Mouse (Mus musculus) hindbrain, embryonic 16.5 days (tissue): ENCODE results near the gene Galntl5. TPM values are rescaled to one million over a fixed set of nuclear protein-coding genes. Genes with fewer than 3 reads are reported as not detected.
"Not testable (repeated sequence)": the region's sequence is repeated elsewhere in the genome, so short reads cannot be mapped to it uniquely, and the experiment has no call there.

ENCODE experiments used
- ATAC-seq: fragments of 200-750 bp; cut with Nextera tagmentation; 2 replicates; pipeline ENCODE4 v1.8.0; 2017; ENCODE audit warnings: moderate TSS enrichment, moderate library complexity
- H3K27ac ChIP-seq: fragments of 300-500 bp; sonication (generic); 2 replicates; pipeline ENCODE4 v1.5.1; 2014; ENCODE audit warnings: low read depth, mild to moderate bottlenecking, control low read depth, low read length, moderate library complexity
- H3K27me3 ChIP-seq: fragments of 300-500 bp; sonication (generic); replicated peaks from 2 replicates; pipeline ENCODE4 v1.6.1; 2014; ENCODE audit warnings: low read length; ENCODE audit not compliant: control insufficient read depth, insufficient read depth
- H3K36me3 ChIP-seq: fragments of 300-500 bp; sonication (generic); 2 replicates; pipeline ENCODE4 v1.6.1; 2014; ENCODE audit warnings: mild to moderate bottlenecking, low read length, moderate library complexity, mixed read lengths; ENCODE audit not compliant: control insufficient read depth, insufficient read depth
- H3K4me1 ChIP-seq: fragments of 300-500 bp; sonication (generic); 2 replicates; pipeline ENCODE4 v1.6.1; 2014; ENCODE audit warnings: low read depth, low read length; ENCODE audit not compliant: control insufficient read depth, insufficient read depth
- H3K4me2 ChIP-seq: fragments of 300-500 bp; sonication (generic); 2 replicates; pipeline ENCODE4 v1.6.1; 2014; ENCODE audit warnings: mild to moderate bottlenecking, low read length, control low read depth, moderate library complexity
- H3K4me3 ChIP-seq: fragments of 300-500 bp; sonication (generic); 2 replicates; pipeline ENCODE4 v1.5.1; 2014; ENCODE audit warnings: mild to moderate bottlenecking, low read length, control low read depth, moderate library complexity
- H3K9ac ChIP-seq: fragments of 300-500 bp; sonication (generic); 2 replicates; pipeline ENCODE4 v1.6.1; 2014; ENCODE audit warnings: low read depth, mild to moderate bottlenecking, control low read depth, low read length, moderate library complexity
- H3K9me3 ChIP-seq: fragments of 300-500 bp; sonication (generic); 2 replicates; pipeline ENCODE4 v1.6.1; 2014; ENCODE audit warnings: mild to moderate bottlenecking, low read length, moderate library complexity; ENCODE audit not compliant: control insufficient read depth
- WGBS: fragments of 180-500 bp; shearing (Covaris S2); extraction: QIAGEN DNeasy Blood & Tissue Kit; methylation state at CpG from one replicate; pipeline ENCODE4 v1.1.7; 2014; 5-methylcytosine and 5-hydroxymethylcytosine counted together
- polyA plus RNA-seq: library from polyadenylated mRNA; unstranded; fragments of >200 nt; fragmentation: Nextera tagmentation; extraction: Ambion mirVana; gene quantifications from 2 replicates; pipeline ENCODE4 v1.2.1, GENCODE M21; 2015

Galntl5 gene
- polyA plus RNA-seq, 1 experiment from 2014 or later: not detected

- Histone ChIP-seq H3K9me3 (0 out of 2 replicates have a peak, but pooled peaks cover 3% of the 10 kb centered on the region), H3K36me3 (no peaks in the 10 kb centered on the region), H3K27me3 (no peaks in the 10 kb centered on the region), H3K4me1 (no peaks in the 10 kb centered on the region), H3K4me2 (no peak overlapping the region), H3K4me3 (no peak overlapping the region), H3K27ac (no peak overlapping the region), H3K9ac (no peak overlapping the region)
- 88% methylated on average over 3 of the region's 3 CpGs for WGBS
- no peak for ATAC-seq
Observed at GRCm38 (mm10) chr5:25179936-25180488, 1.2 kb upstream of the Galntl5 start.

- H3K27me3 ChIP-seq: no peaks in the 10 kb centered on the region
- no peak overlapping the region for H3K4me3 ChIP-seq
- H3K4me1 ChIP-seq: no peaks in the 10 kb centered on the region
- WGBS: 76% methylated on average over 4 of the region's 4 CpGs
- H3K9ac ChIP-seq: no peak overlapping the region
- 0 out of 2 replicates have a peak, but pooled peaks cover 3% of the 10 kb centered on the region for H3K9me3 ChIP-seq
- no peak overlapping the region for H3K4me2 ChIP-seq
- no peak overlapping the region for H3K27ac ChIP-seq
- no peak for ATAC-seq
- no peaks in the 10 kb centered on the region for H3K36me3 ChIP-seq
Observed at GRCm38 (mm10) chr5:25183595-25183994, 2.3 kb downstream of the Galntl5 start.

GRCm38 (mm10) chr5:25184594-25184993 is 3.3 kb downstream of the Galntl5 start:
- Histone ChIP-seq H3K36me3 (no peaks in the 10 kb centered on the region), H3K27ac (no peak overlapping the region), H3K27me3 (no peaks in the 10 kb centered on the region), H3K4me3 (no peak overlapping the region), H3K4me1 (no peaks in the 10 kb centered on the region), H3K4me2 (no peak overlapping the region), H3K9ac (no peak overlapping the region), H3K9me3 (no peaks in the 10 kb centered on the region)
- WGBS: 47% methylated on average over 2 of the region's 2 CpGs
- no peak for ATAC-seq

- H3K36me3 ChIP-seq: no peaks in the 10 kb centered on the region
- no peaks in the 10 kb centered on the region for H3K27me3 ChIP-seq
- no peak overlapping the region for H3K27ac ChIP-seq
- no peaks in the 10 kb centered on the region for H3K4me1 ChIP-seq
- no peaks in the 10 kb centered on the region for H3K9me3 ChIP-seq
- no peak for ATAC-seq
- H3K4me3 ChIP-seq: no peak overlapping the region
- H3K4me2 ChIP-seq: no peak overlapping the region
- H3K9ac ChIP-seq: no peak overlapping the region
Observed at GRCm38 (mm10) chr5:25187727-25188126, 6.5 kb downstream of the Galntl5 start.

GRCm38 (mm10) chr5:25188802-25189201 is 7.5 kb downstream of the Galntl5 start:
- no peak for ATAC-seq
- Histone ChIP-seq H3K27me3 (no peaks in the 10 kb centered on the region), H3K9ac (no peak overlapping the region), H3K9me3 (no peaks in the 10 kb centered on the region), H3K36me3 (no peaks in the 10 kb centered on the region), H3K4me2 (no peak overlapping the region), H3K4me3 (no peak overlapping the region), H3K27ac (no peak overlapping the region), H3K4me1 (no peaks in the 10 kb centered on the region)
- 50% methylated on average over 1 of the region's 1 CpGs for WGBS

GRCm38 (mm10) chr5:25190521-25190920 is 9.3 kb downstream of the Galntl5 start:
- no peaks in the 10 kb centered on the region for H3K27me3 ChIP-seq
- WGBS: 81% methylated on average over 2 of the region's 2 CpGs
- no peaks in the 10 kb centered on the region for H3K4me1 ChIP-seq
- H3K4me3 ChIP-seq: no peak overlapping the region
- H3K9ac ChIP-seq: no peak overlapping the region
- H3K27ac ChIP-seq: no peak overlapping the region
- no peak overlapping the region for H3K4me2 ChIP-seq
- H3K36me3 ChIP-seq: no peaks in the 10 kb centered on the region
- no peaks in the 10 kb centered on the region for H3K9me3 ChIP-seq
- ATAC-seq: no peak

- H3K4me2 ChIP-seq: no peak overlapping the region
- H3K9me3 ChIP-seq: no peaks in the 10 kb centered on the region
- H3K27ac ChIP-seq: no peak overlapping the region
- H3K9ac ChIP-seq: no peak overlapping the region
- no peaks in the 10 kb centered on the region for H3K4me1 ChIP-seq
- ATAC-seq: no peak
- no peaks in the 10 kb centered on the region for H3K36me3 ChIP-seq
- 86% methylated on average over 1 of the region's 1 CpGs for WGBS
- no peaks in the 10 kb centered on the region for H3K27me3 ChIP-seq
- H3K4me3 ChIP-seq: no peak overlapping the region
Observed at GRCm38 (mm10) chr5:25211872-25212271, 30.6 kb downstream of the Galntl5 start.

GRCm38 (mm10) chr5:25213216-25213615 is 32.0 kb downstream of the Galntl5 start:
- H3K27me3 ChIP-seq, H3K36me3 ChIP-seq, H3K9ac ChIP-seq, H3K9me3 ChIP-seq, H3K27ac ChIP-seq, ATAC-seq, H3K4me3 ChIP-seq, H3K4me1 ChIP-seq, H3K4me2 ChIP-seq: not testable (repeated sequence)

GRCm38 (mm10) chr5:25215006-25215405 is 33.7 kb downstream of the Galntl5 start:
- no peak overlapping the region for H3K4me2 ChIP-seq
- no peak overlapping the region for H3K9ac ChIP-seq
- no peak for ATAC-seq
- H3K27me3 ChIP-seq: no peaks in the 10 kb centered on the region
- H3K27ac ChIP-seq: no peak overlapping the region
- H3K36me3 ChIP-seq: no peaks in the 10 kb centered on the region
- WGBS: 86% methylated on average over 6 of the region's 6 CpGs
- H3K4me3 ChIP-seq: no peak overlapping the region
- no peaks in the 10 kb centered on the region for H3K9me3 ChIP-seq
- H3K4me1 ChIP-seq: no peaks in the 10 kb centered on the region

- 81% methylated on average over 3 of the region's 3 CpGs for WGBS
- H3K4me3 ChIP-seq: peak within 1 kb of the TSS; percentile 84
- H3K27ac ChIP-seq: peak within 1 kb of the TSS; percentile 92
- H3K36me3 ChIP-seq: no peaks in the 10 kb centered on the region
- peak within 1 kb of the TSS; percentile 54 for H3K4me2 ChIP-seq
- H3K27me3 ChIP-seq: no peaks in the 10 kb centered on the region
- peak within 1 kb of the TSS; percentile 89 for H3K9ac ChIP-seq
- H3K4me1 ChIP-seq: peaks cover 8% of the 10 kb centered on the region
- ATAC-seq: no peak
- H3K9me3 ChIP-seq: no peaks in the 10 kb centered on the region
Observed at GRCm38 (mm10) chr5:25221604-25222003, 40.3 kb downstream of the Galntl5 start, which contains the start of gene Galnt11. Gene Galnt11, plus strand, starts transcription at chr5:25221904.
